Mouse (Mus musculus): ENCODE results near the gene Tuba3a. TPM values are rescaled to one million over a fixed set of nuclear protein-coding genes. Genes with fewer than 3 reads are reported as not detected.
A peak's percentile ranks its signal among the peaks of the same experiment; 100 is the strongest.
"Not testable (repeated sequence)": the region's sequence is repeated elsewhere in the genome, so short reads cannot be mapped to it uniquely, and the experiment has no call there.

Tuba3a gene
- polyA plus RNA-seq, 1 experiment from 2014 or later, result not detected

GRCm38 (mm10) chr6:125282721-125283120 lies 3.1 kb downstream of the Tuba3a start:
- not testable (repeated sequence) for H3K4me2 ChIP-seq (ENCODE audit: low read depth, low read length); H3K27me3 ChIP-seq (ENCODE audit: control insufficient read depth, insufficient read depth, low read length); H3K4me1 ChIP-seq (ENCODE audit: control insufficient read depth, insufficient read depth, low read length); H3K27ac ChIP-seq (ENCODE audit: low read length); H3K9ac ChIP-seq (ENCODE audit: low read length); H3K36me3 ChIP-seq (ENCODE audit: control insufficient read depth, insufficient read depth); H3K9me3 ChIP-seq (replicated peaks; ENCODE audit: control insufficient read depth, low read length); H3K4me3 ChIP-seq (ENCODE audit: low read length); ATAC-seq (replicated peaks; ENCODE audit: extremely low read depth, insufficient read depth, low FRiP score)
- 91% methylated on average over 13 of the region's 13 CpGs for WGBS

GRCm38 (mm10) chr6:125279729-125280128 lies 6.1 kb downstream of the Tuba3a start:
- no peak overlapping the region for H3K27ac ChIP-seq (ENCODE audit: low read length)
- H3K4me3 ChIP-seq (ENCODE audit: low read length), result no peak overlapping the region
- H3K9me3 ChIP-seq (replicated peaks; ENCODE audit: control insufficient read depth, low read length), result no peaks in the 10 kb centered on the region; the same call in 1 of the 2 replicates
- no peak overlapping the region for H3K9ac ChIP-seq (ENCODE audit: low read length)
- H3K36me3 ChIP-seq (ENCODE audit: control insufficient read depth, insufficient read depth), result no peaks in the 10 kb centered on the region
- WGBS, result 58% methylated on average over 8 of the region's 8 CpGs
- no peaks in the 10 kb centered on the region for H3K27me3 ChIP-seq (ENCODE audit: control insufficient read depth, insufficient read depth, low read length)
- H3K4me1 ChIP-seq (ENCODE audit: control insufficient read depth, insufficient read depth, low read length), result no peaks in the 10 kb centered on the region
- H3K4me2 ChIP-seq (ENCODE audit: low read depth, low read length), result no peak overlapping the region
- no peak for ATAC-seq (replicated peaks; ENCODE audit: extremely low read depth, insufficient read depth, low FRiP score)

- H3K27ac ChIP-seq (ENCODE audit: low read length), result no peak overlapping the region
- no peaks in the 10 kb centered on the region for H3K36me3 ChIP-seq (ENCODE audit: control insufficient read depth, insufficient read depth)
- H3K9ac ChIP-seq (ENCODE audit: low read length), result no peak overlapping the region
- no peaks in the 10 kb centered on the region for H3K9me3 ChIP-seq (replicated peaks; ENCODE audit: control insufficient read depth, low read length)
- H3K27me3 ChIP-seq (ENCODE audit: control insufficient read depth, insufficient read depth, low read length), result no peaks in the 10 kb centered on the region
- no peak overlapping the region for H3K4me2 ChIP-seq (ENCODE audit: low read depth, low read length)
- no peak for ATAC-seq (replicated peaks; ENCODE audit: extremely low read depth, insufficient read depth, low FRiP score)
- 56% methylated on average over 15 of the region's 15 CpGs for WGBS
- H3K4me3 ChIP-seq (ENCODE audit: low read length), result no peak overlapping the region
- peaks cover 8% of the 10 kb centered on the region for H3K4me1 ChIP-seq (ENCODE audit: control insufficient read depth, insufficient read depth, low read length)
Observed at GRCm38 (mm10) chr6:125274841-125275563, 10.8 kb downstream of the Tuba3a start.

GRCm38 (mm10) chr6:125272228-125272785 lies 13.5 kb downstream of the Tuba3a start:
- ATAC-seq (replicated peaks; ENCODE audit: extremely low read depth, insufficient read depth, low FRiP score), result no peak
- WGBS, result 74% methylated on average over 10 of the region's 10 CpGs
- Histone ChIP-seq H3K9me3 (replicated peaks; ENCODE audit: control insufficient read depth, low read length) (no peaks in the 10 kb centered on the region), H3K27me3 (ENCODE audit: control insufficient read depth, insufficient read depth, low read length) (no peaks in the 10 kb centered on the region), H3K4me1 (ENCODE audit: control insufficient read depth, insufficient read depth, low read length) (peaks cover 8% of the 10 kb centered on the region), H3K36me3 (ENCODE audit: control insufficient read depth, insufficient read depth) (no peaks in the 10 kb centered on the region), H3K27ac (ENCODE audit: low read length) (no peak overlapping the region), H3K4me2 (ENCODE audit: low read depth, low read length) (no peak overlapping the region), H3K9ac (ENCODE audit: low read length) (peak overlapping the region; percentile 38; the same call in 1 of the 2 replicates), H3K4me3 (ENCODE audit: low read length) (no peak overlapping the region)

- Histone ChIP-seq H3K4me1 (ENCODE audit: control insufficient read depth, insufficient read depth, low read length) (peaks cover 8% of the 10 kb centered on the region), H3K9ac (ENCODE audit: low read length) (peak overlapping the region; percentile 51), H3K27me3 (ENCODE audit: control insufficient read depth, insufficient read depth, low read length) (no peaks in the 10 kb centered on the region), H3K4me2 (ENCODE audit: low read depth, low read length) (peak overlapping the region; percentile 57), H3K4me3 (ENCODE audit: low read length) (peak overlapping the region; percentile 16; the same call in 1 of the 2 replicates), H3K27ac (ENCODE audit: low read length) (peak overlapping the region; percentile 6; the same call in 1 of the 2 replicates), H3K9me3 (replicated peaks; ENCODE audit: control insufficient read depth, low read length) (no peaks in the 10 kb centered on the region), H3K36me3 (ENCODE audit: control insufficient read depth, insufficient read depth) (no peaks in the 10 kb centered on the region)
- peak; percentile 93 for ATAC-seq (replicated peaks; ENCODE audit: extremely low read depth, insufficient read depth, low FRiP score)
- 13% methylated on average over 17 of the region's 17 CpGs for WGBS
Observed at GRCm38 (mm10) chr6:125271455-125272227, 14.2 kb downstream of the Tuba3a start.

- H3K9ac ChIP-seq (ENCODE audit: low read length), result no peak overlapping the region
- ATAC-seq (replicated peaks; ENCODE audit: extremely low read depth, insufficient read depth, low FRiP score), result no peak
- H3K9me3 ChIP-seq (replicated peaks; ENCODE audit: control insufficient read depth, low read length), result no peaks in the 10 kb centered on the region
- H3K4me2 ChIP-seq (ENCODE audit: low read depth, low read length), result no peak overlapping the region
- H3K27ac ChIP-seq (ENCODE audit: low read length), result no peak overlapping the region
- no peak overlapping the region for H3K4me3 ChIP-seq (ENCODE audit: low read length)
- no peaks in the 10 kb centered on the region for H3K27me3 ChIP-seq (ENCODE audit: control insufficient read depth, insufficient read depth, low read length)
- H3K4me1 ChIP-seq (ENCODE audit: control insufficient read depth, insufficient read depth, low read length), result peaks cover 8% of the 10 kb centered on the region
- 54% methylated on average over 6 of the region's 6 CpGs for whole genome bisulfite sequencing
- no peaks in the 10 kb centered on the region for H3K36me3 ChIP-seq (ENCODE audit: control insufficient read depth, insufficient read depth)
Observed at GRCm38 (mm10) chr6:125268799-125269198, 17.0 kb downstream of the Tuba3a start.

- no peaks in the 10 kb centered on the region for H3K27me3 ChIP-seq (ENCODE audit: control insufficient read depth, insufficient read depth, low read length)
- H3K27ac ChIP-seq (ENCODE audit: low read length), result no peak overlapping the region
- H3K4me1 ChIP-seq (ENCODE audit: control insufficient read depth, insufficient read depth, low read length), result peaks cover 8% of the 10 kb centered on the region
- 85% methylated on average over 3 of the region's 3 CpGs for WGBS
- no peak overlapping the region for H3K4me3 ChIP-seq (ENCODE audit: low read length)
- no peak overlapping the region for H3K9ac ChIP-seq (ENCODE audit: low read length)
- H3K36me3 ChIP-seq (ENCODE audit: control insufficient read depth, insufficient read depth), result no peaks in the 10 kb centered on the region
- no peaks in the 10 kb centered on the region for H3K9me3 ChIP-seq (replicated peaks; ENCODE audit: control insufficient read depth, low read length)
- H3K4me2 ChIP-seq (ENCODE audit: low read depth, low read length), result no peak overlapping the region
- ATAC-seq (replicated peaks; ENCODE audit: extremely low read depth, insufficient read depth, low FRiP score), result no peak
Observed at GRCm38 (mm10) chr6:125267469-125267868, 18.4 kb downstream of the Tuba3a start.

- H3K4me3 ChIP-seq (ENCODE audit: low read length); ATAC-seq (replicated peaks; ENCODE audit: extremely low read depth, insufficient read depth, low FRiP score); H3K27me3 ChIP-seq (ENCODE audit: control insufficient read depth, insufficient read depth, low read length); H3K4me1 ChIP-seq (ENCODE audit: control insufficient read depth, insufficient read depth, low read length); H3K36me3 ChIP-seq (ENCODE audit: control insufficient read depth, insufficient read depth); H3K27ac ChIP-seq (ENCODE audit: low read length); H3K9me3 ChIP-seq (replicated peaks; ENCODE audit: control insufficient read depth, low read length); H3K4me2 ChIP-seq (ENCODE audit: low read depth, low read length); H3K9ac ChIP-seq (ENCODE audit: low read length): not testable (repeated sequence)
- WGBS, result 69% methylated on average over 6 of the region's 6 CpGs
Observed at GRCm38 (mm10) chr6:125266600-125266999, 19.2 kb downstream of the Tuba3a start.

- Histone ChIP-seq H3K9me3 (replicated peaks; ENCODE audit: control insufficient read depth, low read length) (peaks cover 4% of the 10 kb centered on the region; the same call in 1 of the 2 replicates), H3K36me3 (ENCODE audit: control insufficient read depth, insufficient read depth) (no peaks in the 10 kb centered on the region), H3K4me2 (ENCODE audit: low read depth, low read length) (no peak overlapping the region), H3K27me3 (ENCODE audit: control insufficient read depth, insufficient read depth, low read length) (no peaks in the 10 kb centered on the region), H3K27ac (ENCODE audit: low read length) (no peak overlapping the region), H3K4me1 (ENCODE audit: control insufficient read depth, insufficient read depth, low read length) (peaks cover 1% of the 10 kb centered on the region), H3K9ac (ENCODE audit: low read length) (no peak overlapping the region), H3K4me3 (ENCODE audit: low read length) (no peak overlapping the region)
- no peak for ATAC-seq (replicated peaks; ENCODE audit: extremely low read depth, insufficient read depth, low FRiP score)
- WGBS, result 62% methylated on average over 13 of the region's 13 CpGs
Observed at GRCm38 (mm10) chr6:125266091-125266490, 19.8 kb downstream of the Tuba3a start.

Data from heart, embryonic 16.5 days (tissue).